Comparison of ENCODE assay signal across 11 mouse cellular contexts in genomic region chr13:73260354-73261035, GRCm38 (mm10). TPM values are rescaled to one million over a fixed set of nuclear protein-coding genes. Genes with fewer than 3 reads are reported as not detected.
DNase-seq lines count a peak whose midpoint lies in the region; ATAC-seq and TF ChIP-seq lines count a peak whose summit lies in the region.
"Had no signal": no experiment of that assay in that cellular context is flagged by ENCODE, and none has a peak within 500 bp of the region (broad histone marks: within the 10 kb centered on the region; RNA-seq: fewer than 3 reads in every experiment).

TSS of gene Irx4 (plus strand) at chr13:73260479.

- H3K27me3 ChIP-seq in E14TG2a.4 (ENCODE audit: insufficient read depth, low read length), result peaks cover 95% of the 10 kb centered on the region
- H3K27me3 ChIP-seq in embryonic facial prominence, embryonic 10.5 days (replicated peaks; ENCODE audit: low read depth, poor library complexity, severe bottlenecking), result peaks cover 100% of the 10 kb centered on the region
- H3K27me3 ChIP-seq in liver, embryonic 13.5 days, result peaks cover 84% of the 10 kb centered on the region

- H3K36me3 ChIP-seq in E14TG2a.4 (ENCODE audit: insufficient read depth, low read length), result no peaks in the 10 kb centered on the region
- H3K36me3 ChIP-seq in embryonic facial prominence, embryonic 10.5 days (replicated peaks), result no peaks in the 10 kb centered on the region
- no peaks in the 10 kb centered on the region for H3K36me3 ChIP-seq in liver, embryonic 13.5 days

- no peak for ATAC-seq in liver, embryonic 13.5 days (ENCODE audit: low read depth)
- ATAC-seq in megakaryocyte, adult 5-6 weeks (ENCODE audit: poor library complexity, severe bottlenecking), result no peak

- H3K27ac ChIP-seq in embryonic facial prominence, embryonic 10.5 days (replicated peaks), result 0 out of 2 replicates have a peak within 1 kb of the TSS, but pooled peaks have one; percentile 3
- H3K27ac ChIP-seq in liver, embryonic 13.5 days, result no peak within 1 kb of the TSS

- H3K4me1 ChIP-seq in E14TG2a.4 (replicated peaks; ENCODE audit: low read depth, low read length), result peaks cover 68% of the 10 kb centered on the region
- peaks cover 53% of the 10 kb centered on the region for H3K4me1 ChIP-seq in embryonic facial prominence, embryonic 10.5 days
- no peaks in the 10 kb centered on the region; the same call in 1 of the 2 replicates for H3K4me1 ChIP-seq in liver, embryonic 13.5 days (replicated peaks)

- H3K4me3 ChIP-seq in E14TG2a.4 (replicated peaks; ENCODE audit: low read length), result peak within 1 kb of the TSS; percentile 74
- H3K4me3 ChIP-seq in embryonic facial prominence, embryonic 10.5 days, result peak within 1 kb of the TSS; percentile 60
- no peak within 1 kb of the TSS; the same call in 1 of the 2 replicates for H3K4me3 ChIP-seq in liver, embryonic 13.5 days (replicated peaks)

- intact Hi-C loops in heart, postnatal 10 days (cut with DNase I), result loop anchor here (5.0 kb wide), 2 partner anchors 52 to 93 kb away; no protein-coding TSS in a partner anchor

- peak; percentile 56 for DNase-seq in embryonic facial prominence, embryonic 10.5 days (ENCODE audit: low spot score)
- peak; percentile 27 to 55 for DNase-seq in heart, postnatal 10 days
- DNase-seq in liver, embryonic 13.5 days, result no peak
- DNase-seq in spleen, postnatal 10 days (ENCODE audit: low spot score in 2 of 2), result no peak
- DNase-seq in layer of hippocampus, adult 8-10 months (ENCODE audit: low spot score in 2 of 2), result no peak
- no peak for DNase-seq in adrenal gland, adult 8-10 months

- peak within 1 kb of the TSS; percentile 38 for H3K4me2 ChIP-seq in liver, embryonic 13.5 days

- H3K9me3 ChIP-seq in E14TG2a.4 (ENCODE audit: low read length), result no peaks in the 10 kb centered on the region
- H3K9me3 ChIP-seq in embryonic facial prominence, embryonic 10.5 days, result no peaks in the 10 kb centered on the region
- H3K9me3 ChIP-seq in liver, embryonic 13.5 days (replicated peaks), result no peaks in the 10 kb centered on the region

- TF ChIP-seq CTCF in E14TG2a.4 (conservative IDR thresholded peaks at IDR 0.05; ENCODE audit: low read length), result no peak

- whole genome bisulfite sequencing in embryonic facial prominence, embryonic 10.5 days, result under 1% methylated on average over 86 of the region's 86 CpGs
- 2% methylated on average over 69 of the region's 86 CpGs for WGBS in liver, embryonic 13.5 days (ENCODE audit: insufficient replicate concordance)

- H3K9ac ChIP-seq in liver, embryonic 13.5 days, result no peak within 1 kb of the TSS

RNA-seq across cellular contexts. Expression of gene Irx4, which starts in this region (rescaled TPM):
- polyA plus RNA-seq in embryonic facial prominence, embryonic 10.5 days (2016; fragmentation: Nextera tagmentation; extraction: Ambion mirVana), result 3.8 and 4.1 TPM in 2 replicates
- total RNA-seq in heart, postnatal 10 days (2021), result 10 to 100 TPM; 27.6 to 49.8 TPM
- 0.07 and 0.12 TPM in 2 replicates for polyA plus RNA-seq in liver, embryonic 13.5 days (2015; fragmentation: Nextera tagmentation; extraction: Ambion mirVana)
- not detected in 2 replicates for total RNA-seq in megakaryocyte, adult 5-6 weeks (2015)
- total RNA-seq in megakaryocyte, adult 5-6 weeks (2017), result not detected in 2 replicates
- not detected for total RNA-seq in layer of hippocampus, adult 8-10 months (2022)
- total RNA-seq in adrenal gland, adult 8-10 months (2022), result under 1 TPM in 1 of 4 experiments, not detected in 3; 0.15 TPM
- total RNA-seq: layer of hippocampus, adult 18-20 months; neutrophil, adult 5-6 weeks had no signal
- polyA plus RNA-seq: cortical plate, adult 2 months had no signal

Comparison
In these comparisons a context has a peak if more than half of its experiments do, and no peak if none do; other contexts are left out.
1. RNA of gene Irx4 (total RNA-seq): 27.6 to 49.8 TPM in heart, postnatal 10 days; 0.15 TPM in adrenal gland, adult 8-10 months, not detected in megakaryocyte, adult 5-6 weeks and not detected in layer of hippocampus, adult 8-10 months; every median in the first group is over 10 times any median in the second.
2. DNase-seq: peak in embryonic facial prominence, embryonic 10.5 days (single experiment) and heart, postnatal 10 days (2 of 2); none in liver, embryonic 13.5 days (single experiment), spleen, postnatal 10 days (0 of 2), layer of hippocampus, adult 8-10 months (0 of 2) and adrenal gland, adult 8-10 months (single experiment).